Mouse (Mus musculus): ENCODE measurements at regions not wholly inside any gene's neighbourhood (a gene's known extent, or its start where the extent isn't known, plus 50 kb on each side); places are given as distances from the start of the nearest gene placed in this dataset.

DNA sequence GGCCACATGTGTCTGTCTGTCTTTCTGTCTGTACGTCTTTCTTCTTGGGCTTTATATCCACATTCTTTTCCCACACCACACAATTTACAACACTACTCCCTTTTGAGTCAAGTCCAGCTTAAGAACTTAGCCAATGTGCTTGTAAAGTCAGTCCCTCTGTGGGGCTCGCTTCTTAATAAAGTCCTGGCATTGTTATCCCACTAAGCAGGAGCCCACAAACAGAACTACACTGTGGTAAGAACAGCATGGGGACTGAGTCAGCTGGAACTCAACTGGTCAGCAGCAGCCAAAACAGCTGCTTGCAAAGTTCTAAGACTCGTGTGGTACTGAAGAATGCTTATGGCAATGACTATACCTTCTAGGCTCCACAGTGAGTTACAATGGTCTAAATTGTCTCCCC is 193.5 kb upstream of the Cxcl12 start:
- TF ChIP-seq CTCF (IDR thresholded peaks at IDR 0.05; ENCODE audit: low read depth, low read length): no peak
- TF ChIP-seq POLR2A (IDR thresholded peaks at IDR 0.05; ENCODE audit: insufficient read depth, low read length): no peak

All from ES-Bruce4 (cell line).